Mouse (Mus musculus) macrophage (primary cell): ENCODE measurements at regions not wholly inside any gene's neighbourhood (a gene's known extent, or its start where the extent isn't known, plus 50 kb on each side); places are given as distances from the start of the nearest gene placed in this dataset.

ENCODE experiments used
- H3K27ac ChIP-seq: fragments of 350-480 bp; formaldehyde crosslinking; 2 replicates; pipeline ENCODE4 v1.9.0; 2021
- H3K36me3 ChIP-seq: fragments of 350-480 bp; formaldehyde crosslinking; 2 replicates; pipeline ENCODE4 v1.9.0; 2021; ENCODE audit errors: inconsistent target
- H3K4me3 ChIP-seq: fragments of 350-480 bp; formaldehyde crosslinking; 2 replicates; pipeline ENCODE4 v1.9.0; 2021; ENCODE audit errors: inconsistent target
- H3K79me2 ChIP-seq: fragments of 350-480 bp; formaldehyde crosslinking; 2 replicates; pipeline ENCODE4 v1.9.0; 2021; ENCODE audit errors: inconsistent target
- WGBS: methylation state at CpG from one replicate; pipeline ENCODE4 v1.1.7; 2026; ENCODE audit warnings: inconsistent platforms; ENCODE audit not compliant: missing documents; 5-methylcytosine and 5-hydroxymethylcytosine counted together

DNA sequence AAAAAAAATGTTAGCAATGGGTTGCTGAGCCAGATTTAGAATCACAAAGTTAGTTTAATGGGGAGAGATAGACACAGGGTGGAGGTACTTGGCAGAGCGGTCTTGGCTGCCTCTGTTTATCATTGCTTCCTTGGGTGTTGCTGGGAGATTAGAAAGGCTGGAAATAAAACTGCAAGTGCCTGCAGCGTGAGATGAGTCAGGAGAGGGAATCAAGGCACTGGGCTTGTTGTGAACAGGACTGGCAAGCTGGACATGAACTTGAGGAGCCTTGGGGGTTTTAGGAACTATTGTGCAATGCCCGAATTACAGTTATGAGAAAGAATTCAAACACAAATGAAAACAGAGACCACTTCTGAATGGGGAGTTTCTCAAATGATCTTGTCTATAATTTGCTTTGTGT, 102.8 kb downstream of the Tmx1 start:
- Histone ChIP-seq H3K36me3 (no peaks in the 10 kb centered on the region), H3K27ac (no peak overlapping the region), H3K79me2 (no peaks in the 10 kb centered on the region), H3K4me3 (no peak overlapping the region)
- 87% methylated on average over 3 of the region's 3 CpGs for WGBS

GRCm38 (mm10) chr12:70556820-70557219, 103.9 kb downstream of the Tmx1 start:
- Histone ChIP-seq H3K4me3 (no peak overlapping the region), H3K36me3 (no peaks in the 10 kb centered on the region), H3K27ac (no peak overlapping the region), H3K79me2 (no peaks in the 10 kb centered on the region)
- WGBS: 97% methylated on average over 6 of the region's 6 CpGs

- 97% methylated on average over 4 of the region's 4 CpGs for WGBS
- Histone ChIP-seq H3K36me3 (no peaks in the 10 kb centered on the region), H3K79me2 (no peaks in the 10 kb centered on the region), H3K4me3 (no peak overlapping the region), H3K27ac (no peak overlapping the region)
These were observed 110.6 kb downstream of the Tmx1 start for GRCm38 (mm10) chr12:70563446-70563845.

GRCm38 (mm10) chr12:70575665-70576064, 122.8 kb downstream of the Tmx1 start:
- 36% methylated on average over 7 of the region's 7 CpGs for WGBS
- H3K4me3 ChIP-seq: no peak overlapping the region
- no peak overlapping the region for H3K27ac ChIP-seq
- H3K79me2 ChIP-seq: no peaks in the 10 kb centered on the region
- H3K36me3 ChIP-seq: no peaks in the 10 kb centered on the region

DNA sequence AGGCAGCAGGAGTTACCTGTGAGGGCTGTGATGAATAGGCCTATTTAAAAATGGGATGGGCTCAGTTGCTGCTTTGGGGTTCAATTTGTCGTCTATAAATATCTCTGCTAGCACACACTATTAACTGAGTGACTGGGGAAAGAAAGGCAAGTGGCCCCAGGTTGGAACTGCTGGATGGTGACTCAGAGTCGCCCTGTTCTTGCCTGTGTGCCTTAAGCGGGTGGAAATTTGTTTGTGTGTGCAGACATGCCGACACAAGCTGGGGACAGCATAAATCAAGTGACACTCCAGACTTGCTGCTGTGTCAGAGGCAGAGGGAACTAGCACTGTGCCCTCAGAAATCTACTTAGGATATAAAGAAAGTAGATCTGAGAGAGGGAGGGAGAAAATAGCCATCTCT, 124.9 kb downstream of the Tmx1 start:
- Histone ChIP-seq H3K36me3 (no peaks in the 10 kb centered on the region), H3K79me2 (no peaks in the 10 kb centered on the region), H3K27ac (no peak overlapping the region), H3K4me3 (no peak overlapping the region)
- 57% methylated on average over 4 of the region's 4 CpGs for WGBS

GRCm38 (mm10) chr12:70579328-70579905, 126.5 kb downstream of the Tmx1 start:
- no peak overlapping the region for H3K4me3 ChIP-seq
- no peaks in the 10 kb centered on the region for H3K36me3 ChIP-seq
- WGBS: 95% methylated on average over 8 of the region's 8 CpGs
- H3K79me2 ChIP-seq: no peaks in the 10 kb centered on the region
- H3K27ac ChIP-seq: no peak overlapping the region

- no peaks in the 10 kb centered on the region for H3K79me2 ChIP-seq
- H3K4me3 ChIP-seq: no peak overlapping the region
- H3K27ac ChIP-seq: no peak overlapping the region
- no peaks in the 10 kb centered on the region for H3K36me3 ChIP-seq
- 95% methylated on average over 2 of the region's 2 CpGs for WGBS
These were observed 133.3 kb downstream of the Tmx1 start for GRCm38 (mm10) chr12:70586181-70586580.

DNA sequence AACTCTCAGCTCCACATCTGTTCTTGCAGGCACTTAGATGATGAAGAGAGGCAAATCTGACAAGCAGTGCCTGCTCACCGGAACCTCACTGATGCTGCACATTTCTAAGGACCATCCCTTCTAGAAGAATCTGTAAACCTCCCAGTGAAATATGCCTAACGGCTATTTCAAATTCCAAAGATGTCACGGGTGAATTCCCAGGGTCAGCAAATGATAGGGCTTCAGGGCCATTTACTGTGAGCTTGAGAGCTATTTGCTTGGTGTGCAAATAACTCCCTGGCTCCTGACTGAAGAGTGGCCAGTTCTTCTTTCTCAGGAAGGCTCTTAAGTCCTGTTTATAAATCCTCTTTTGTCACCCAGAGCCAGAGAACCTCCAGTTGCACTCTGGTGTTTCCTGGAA, 135.3 kb downstream of the Tmx1 start:
- Histone ChIP-seq H3K4me3 (no peak overlapping the region), H3K36me3 (no peaks in the 10 kb centered on the region), H3K27ac (no peak overlapping the region), H3K79me2 (no peaks in the 10 kb centered on the region)
- WGBS: 96% methylated on average over 3 of the region's 3 CpGs

GRCm38 (mm10) chr12:70589315-70589742, 136.4 kb downstream of the Tmx1 start:
- H3K36me3 ChIP-seq: no peaks in the 10 kb centered on the region
- WGBS: 82% methylated on average over 2 of the region's 2 CpGs
- no peaks in the 10 kb centered on the region for H3K79me2 ChIP-seq
- H3K27ac ChIP-seq: no peak overlapping the region
- H3K4me3 ChIP-seq: no peak overlapping the region

GRCm38 (mm10) chr12:70590456-70591050, 137.7 kb downstream of the Tmx1 start:
- Histone ChIP-seq H3K79me2 (no peaks in the 10 kb centered on the region), H3K36me3 (no peaks in the 10 kb centered on the region), H3K27ac (no peak overlapping the region), H3K4me3 (no peak overlapping the region)
- 96% methylated on average over 12 of the region's 12 CpGs for WGBS

- Histone ChIP-seq H3K79me2 (no peaks in the 10 kb centered on the region), H3K27ac (no peak overlapping the region), H3K4me3 (no peak overlapping the region), H3K36me3 (no peaks in the 10 kb centered on the region)
- WGBS: 92% methylated on average over 3 of the region's 4 CpGs
These were observed 139.9 kb downstream of the Tmx1 start for GRCm38 (mm10) chr12:70592821-70593220.

DNA sequence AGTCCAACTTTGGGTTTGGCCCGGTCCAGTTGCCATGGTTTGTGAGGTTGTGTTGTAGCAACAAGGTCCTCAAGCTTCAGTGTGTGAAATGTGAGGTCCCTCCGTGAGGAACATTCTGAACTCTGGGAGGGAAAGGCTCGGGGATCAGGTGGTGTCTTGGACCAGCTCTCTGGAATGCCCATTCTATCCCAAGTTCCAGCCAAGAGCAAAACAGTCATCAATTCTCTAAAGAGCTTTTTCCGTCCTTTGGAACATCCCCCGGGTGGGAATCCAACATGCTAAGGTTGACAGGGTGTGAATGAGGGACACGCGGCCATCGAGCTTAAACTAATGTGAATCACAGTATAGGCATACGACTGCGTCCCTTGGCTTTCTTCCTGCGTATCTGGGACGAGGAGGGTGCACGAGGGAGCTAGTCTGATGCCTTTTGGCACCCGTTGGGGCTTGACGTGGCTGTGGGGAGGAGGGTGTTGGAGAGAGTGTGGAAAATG, 145.4 kb downstream of the Tmx1 start:
- no peaks in the 10 kb centered on the region for H3K79me2 ChIP-seq
- no peaks in the 10 kb centered on the region for H3K36me3 ChIP-seq
- no peak overlapping the region for H3K4me3 ChIP-seq
- WGBS: 92% methylated on average over 15 of the region's 15 CpGs
- no peak overlapping the region for H3K27ac ChIP-seq

GRCm38 (mm10) chr12:70599731-70600130, 146.8 kb downstream of the Tmx1 start:
- Histone ChIP-seq H3K79me2 (no peaks in the 10 kb centered on the region), H3K27ac (no peak overlapping the region), H3K36me3 (no peaks in the 10 kb centered on the region), H3K4me3 (no peak overlapping the region)
- 77% methylated on average over 4 of the region's 6 CpGs for WGBS

DNA sequence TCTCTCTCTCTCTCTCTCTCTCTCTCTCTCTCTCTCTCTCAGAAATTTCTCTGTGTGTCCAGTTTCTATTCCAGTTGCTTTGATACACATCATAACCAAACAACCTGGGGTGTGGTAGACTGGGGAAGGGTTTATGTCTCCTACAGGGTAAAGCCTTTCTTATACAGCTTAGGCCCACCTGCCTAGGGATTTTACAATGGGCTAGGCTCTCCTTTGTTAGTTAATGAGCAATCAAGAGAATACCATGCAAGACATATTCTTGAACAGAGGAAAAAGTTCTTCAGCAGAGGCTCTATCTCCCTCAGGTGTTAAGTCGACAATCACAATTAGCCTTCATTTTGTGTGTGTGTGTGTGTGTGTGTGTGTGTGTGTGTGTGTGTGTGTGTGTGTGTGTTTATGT, 151.0 kb downstream of the Tmx1 start:
- Histone ChIP-seq H3K79me2 (no peaks in the 10 kb centered on the region), H3K27ac (no peak overlapping the region), H3K36me3 (no peaks in the 10 kb centered on the region), H3K4me3 (no peak overlapping the region)
- WGBS: 100% methylated on average over 1 of the region's 1 CpGs

GRCm38 (mm10) chr12:70608672-70609071, 155.8 kb downstream of the Tmx1 start:
- no peak overlapping the region for H3K4me3 ChIP-seq
- H3K79me2 ChIP-seq: no peaks in the 10 kb centered on the region
- WGBS: 87% methylated on average over 5 of the region's 5 CpGs
- no peaks in the 10 kb centered on the region for H3K36me3 ChIP-seq
- H3K27ac ChIP-seq: no peak overlapping the region
